Mouse (Mus musculus) inflammation-experienced regulatory T-cells, adult 6 months (primary cell): Measurements from ENCODE around the gene Cd276. TPM values are rescaled to one million over a fixed set of nuclear protein-coding genes. Genes with fewer than 3 reads are reported as not detected.

Source experiments
- ATAC-seq: one replicate; pipeline ENCODE4 v1.8.0; 2017
- polyA plus RNA-seq, 3 experiments: library from polyadenylated mRNA; unstranded; fragments of 100-300 nt; shearing (Covaris generic); gene quantifications; one replicate each; pipeline ENCODE4 v1.2.1; 2017

The Cd276 gene
- polyA plus RNA-seq, 3 experiments from 2014 or later, result not detected

DNA sequence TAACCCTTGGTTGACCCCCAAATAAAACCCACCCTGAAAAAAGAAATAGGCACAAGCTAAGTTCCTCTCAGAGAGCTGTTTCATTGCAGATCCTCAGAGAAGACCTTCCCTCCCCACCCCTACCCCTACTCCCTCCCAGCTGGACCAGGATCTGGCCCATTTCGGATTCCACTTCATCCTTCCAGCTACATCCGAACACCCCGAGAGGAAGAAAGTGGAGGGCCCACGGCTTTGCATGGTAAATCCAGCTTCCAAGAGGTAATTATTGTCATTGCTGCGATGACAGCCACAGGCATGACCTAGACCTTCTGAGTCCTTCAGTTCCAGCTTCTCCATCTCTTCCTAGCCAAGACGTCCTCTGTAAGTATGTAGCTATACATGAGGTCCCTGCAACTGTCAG lies 4.3 kb downstream of the Cd276 start:
- no peak for ATAC-seq

- no peak for ATAC-seq
These were observed 5.5 kb downstream of the Cd276 start for GRCm38 (mm10) chr9:58549694-58550093.

- ATAC-seq, result no peak
These were observed 6.3 kb downstream of the Cd276 start for GRCm38 (mm10) chr9:58548897-58549296.

- no peak for ATAC-seq
These were observed 8.4 kb downstream of the Cd276 start for GRCm38 (mm10) chr9:58546630-58547360.

DNA sequence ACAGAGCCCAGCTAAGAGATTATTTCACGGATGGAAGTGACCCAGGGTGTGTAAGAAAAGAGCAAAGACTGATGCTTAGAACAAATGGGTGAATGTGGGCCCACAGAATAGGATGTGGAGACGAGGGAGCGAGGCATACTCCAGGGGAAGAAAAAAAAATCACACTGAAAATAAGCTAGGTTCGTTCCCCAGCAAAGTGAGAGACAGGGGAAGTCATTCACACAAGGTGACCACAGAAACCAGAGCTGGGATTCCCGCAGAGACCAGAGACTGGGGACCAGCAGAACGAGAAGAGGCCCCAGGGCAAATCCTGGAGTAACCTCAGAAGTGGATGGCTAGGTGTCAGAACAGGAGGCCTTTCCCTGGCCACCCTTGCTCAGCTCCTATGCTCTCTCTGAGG lies 9.8 kb downstream of the Cd276 start:
- ATAC-seq, result no peak

- ATAC-seq, result no peak
These were observed 10.3 kb downstream of the Cd276 start for GRCm38 (mm10) chr9:58544879-58545324.

DNA sequence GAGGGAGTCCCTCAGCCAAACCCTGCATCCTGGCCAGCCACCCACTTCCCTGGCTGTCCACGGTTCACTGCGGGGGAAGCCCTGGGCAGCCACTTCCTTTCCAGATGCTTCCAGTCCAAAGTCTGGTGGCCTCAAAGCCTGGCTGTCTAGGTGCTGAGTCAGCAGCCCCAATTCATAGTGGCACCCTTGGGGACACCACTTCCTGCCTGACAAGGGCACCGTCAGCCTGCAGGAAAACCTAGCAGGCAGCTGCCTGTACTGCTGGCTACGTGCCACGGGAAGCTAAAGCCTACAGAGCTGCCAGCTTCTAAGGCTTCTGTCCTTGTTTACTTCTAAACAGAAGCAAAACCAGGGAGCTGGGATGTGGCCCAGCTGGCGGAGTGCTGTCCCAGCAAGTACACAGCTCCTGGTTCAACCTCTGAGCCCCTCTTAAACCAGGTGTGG lies 13.3 kb downstream of the Cd276 start:
- ATAC-seq, result no peak

GRCm38 (mm10) chr9:58539886-58540285 lies 15.4 kb downstream of the Cd276 start:
- no peak for ATAC-seq

GRCm38 (mm10) chr9:58537774-58538173 lies 17.5 kb downstream of the Cd276 start:
- no peak for ATAC-seq

- ATAC-seq, result no peak
These were observed 19.6 kb downstream of the Cd276 start for GRCm38 (mm10) chr9:58535447-58536134.

GRCm38 (mm10) chr9:58534766-58535165 lies 20.5 kb downstream of the Cd276 start:
- ATAC-seq, result no peak

DNA sequence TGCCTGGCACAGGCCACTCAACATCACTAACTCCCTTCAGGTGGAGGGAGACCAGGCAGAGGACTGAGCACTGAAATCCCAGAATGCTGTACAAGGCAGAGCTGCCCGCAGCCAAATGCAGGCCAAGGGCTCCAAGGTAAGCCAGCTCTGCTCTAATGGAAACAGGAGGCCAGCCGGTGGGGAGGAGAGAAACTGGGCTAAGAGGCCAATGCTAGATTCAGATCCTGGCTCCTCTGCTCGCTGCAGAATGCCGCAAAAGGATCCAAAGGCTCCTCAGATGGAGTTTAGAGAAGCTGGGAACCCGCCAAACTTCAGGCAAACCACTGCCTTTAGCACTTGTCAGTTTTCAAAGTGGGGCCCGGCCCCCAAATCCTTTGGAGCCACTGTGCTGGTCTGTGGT lies 21.9 kb downstream of the Cd276 start:
- ATAC-seq, result no peak

GRCm38 (mm10) chr9:58532236-58532635 lies 23.0 kb downstream of the Cd276 start:
- no peak for ATAC-seq

GRCm38 (mm10) chr9:58530407-58530806 lies 24.8 kb downstream of the Cd276 start:
- no peak for ATAC-seq

- no peak for ATAC-seq
These were observed 27.4 kb downstream of the Cd276 start for GRCm38 (mm10) chr9:58527841-58528240.

- no peak for ATAC-seq
These were observed 30.1 kb downstream of the Cd276 start for GRCm38 (mm10) chr9:58525108-58525507.

- ATAC-seq, result no peak
These were observed 33.3 kb downstream of the Cd276 start for GRCm38 (mm10) chr9:58521883-58522423.

DNA sequence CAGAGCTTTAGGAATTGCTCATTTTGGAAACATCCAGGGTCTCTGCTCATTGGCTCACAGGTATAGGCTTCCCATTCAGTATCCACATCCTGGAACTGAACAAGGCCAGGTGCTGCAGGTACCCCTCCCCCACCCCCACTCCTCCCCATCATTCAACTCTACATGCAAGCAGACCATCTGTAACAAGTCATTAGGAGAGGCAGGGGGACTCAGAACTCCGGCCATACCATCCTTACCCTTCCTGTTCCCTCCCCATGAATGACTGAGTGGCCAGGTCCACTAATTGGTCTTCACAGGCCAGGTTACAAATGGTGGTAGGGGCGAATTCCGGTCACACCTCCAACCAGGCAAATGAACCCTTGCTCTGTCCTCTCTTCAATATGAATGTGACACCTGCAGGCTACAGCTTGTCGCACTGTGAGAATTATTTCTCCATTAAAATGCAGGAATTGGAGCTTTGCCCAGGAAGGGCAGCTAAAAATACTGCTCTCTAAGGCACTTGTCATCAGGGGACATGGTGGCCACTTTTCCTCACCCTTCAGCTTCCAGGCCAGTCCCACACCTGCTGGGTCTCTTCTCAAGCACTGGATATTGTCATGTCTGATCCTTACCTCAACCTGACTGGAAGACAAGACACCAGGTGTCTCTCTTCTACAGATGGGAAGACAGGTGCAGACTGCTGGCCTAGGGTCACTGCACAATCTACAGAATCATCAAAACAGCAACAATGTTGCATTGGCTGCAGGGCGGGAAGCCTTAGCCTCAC lies 34.2 kb downstream of the Cd276 start:
- no peak for ATAC-seq

DNA sequence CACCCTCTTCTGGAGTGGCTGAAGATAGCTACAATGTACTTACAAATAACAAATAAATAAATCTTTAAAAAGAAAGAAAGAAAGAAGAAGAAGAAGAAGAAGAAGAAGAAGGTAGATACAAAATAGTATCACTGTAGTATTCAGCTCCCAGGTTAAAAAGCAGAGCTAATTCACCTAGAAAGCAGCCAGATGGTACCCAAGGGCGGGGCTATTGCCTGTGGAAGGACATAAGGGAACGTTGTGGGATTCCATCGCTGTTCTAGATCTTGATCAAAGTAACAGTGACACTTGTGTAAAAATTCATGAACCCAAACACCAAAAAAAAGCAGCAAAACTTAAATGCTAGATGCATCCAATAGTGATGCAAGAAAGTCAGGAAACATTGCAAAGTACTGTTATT lies 35.3 kb downstream of the Cd276 start:
- no peak for ATAC-seq

DNA sequence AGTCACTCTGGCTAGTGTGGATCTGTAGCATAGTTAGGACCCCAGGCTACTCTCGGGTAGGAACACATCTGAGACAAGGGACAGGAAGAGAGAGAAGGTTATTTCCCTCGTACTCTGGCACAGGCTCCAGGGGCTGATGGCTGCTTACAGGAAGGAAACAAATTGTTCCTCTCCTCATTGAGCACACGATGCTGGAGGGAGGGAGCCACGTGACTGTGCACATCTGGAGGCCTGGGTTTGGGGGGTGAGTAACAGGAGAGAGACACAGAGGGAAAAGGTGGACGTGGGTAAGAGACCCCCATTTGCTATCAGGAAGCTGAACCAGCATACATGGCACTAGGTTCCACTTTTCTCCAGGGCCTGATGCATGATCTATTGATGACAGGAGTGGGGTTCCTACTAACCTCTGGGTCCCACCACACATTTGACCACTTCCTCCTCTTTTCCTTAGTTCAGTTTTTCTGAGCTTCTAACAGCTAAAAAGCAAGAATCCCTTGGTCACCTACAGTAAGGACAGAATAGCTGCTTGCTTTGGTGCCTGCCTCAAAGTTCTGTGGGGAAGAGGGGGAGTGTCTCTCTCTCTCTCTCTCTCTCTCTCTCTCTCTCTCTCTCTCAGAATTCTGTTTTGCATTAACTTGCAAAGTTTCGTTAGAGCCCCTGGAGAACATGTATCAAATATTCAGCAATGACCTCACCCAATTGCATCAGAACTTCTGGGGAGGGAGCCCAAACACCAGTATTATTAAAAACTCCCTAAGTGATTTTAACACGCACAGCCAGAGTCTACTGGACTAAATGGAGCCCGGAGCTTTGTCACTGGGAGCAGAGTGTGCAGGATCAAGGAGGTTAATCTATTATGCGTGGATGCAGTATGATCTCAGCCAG lies 37.1 kb downstream of the Cd276 start:
- no peak for ATAC-seq

DNA sequence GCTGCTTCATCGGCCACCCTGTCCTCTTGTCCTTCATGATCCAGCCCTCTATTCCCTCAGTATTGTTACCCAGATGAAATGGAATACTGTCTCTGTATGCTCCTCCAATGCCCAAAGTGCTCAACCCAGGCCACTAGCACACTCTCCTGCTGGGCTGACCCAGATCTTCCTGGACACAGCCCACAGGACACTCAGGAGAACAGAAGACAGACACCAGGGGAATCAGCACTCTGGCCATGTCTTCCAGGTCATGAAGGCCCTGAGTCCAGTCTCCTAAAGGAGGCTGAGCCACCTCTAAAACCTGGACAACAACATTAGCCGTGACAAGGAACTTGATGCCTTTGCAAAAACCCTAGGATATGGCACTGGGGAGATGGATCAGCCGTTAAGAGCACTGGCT lies 38.8 kb downstream of the Cd276 start:
- ATAC-seq, result no peak

DNA sequence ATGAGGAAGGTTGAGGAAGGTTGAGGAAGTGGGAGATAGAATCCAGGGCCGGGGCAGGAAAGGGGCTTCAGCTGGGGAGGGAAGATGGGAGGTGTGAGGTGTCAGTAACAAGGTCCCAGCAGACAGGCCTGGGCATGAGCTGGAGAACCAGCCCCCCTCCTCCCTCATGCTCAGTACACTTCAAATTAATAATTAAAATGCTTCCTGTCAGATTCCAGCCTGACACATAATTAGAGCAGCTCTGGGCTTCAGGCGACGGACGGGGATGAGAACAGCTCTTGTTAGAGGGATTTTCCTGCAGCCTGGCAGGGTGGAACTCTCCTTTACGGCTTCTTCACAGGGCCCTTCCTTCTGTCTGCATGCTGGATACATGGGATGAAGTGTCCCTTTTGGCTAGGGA lies 41.5 kb downstream of the Cd276 start:
- ATAC-seq, result no peak
